Comparison of ENCODE assay signal across 8 mouse cellular contexts in the genomic region with DNA sequence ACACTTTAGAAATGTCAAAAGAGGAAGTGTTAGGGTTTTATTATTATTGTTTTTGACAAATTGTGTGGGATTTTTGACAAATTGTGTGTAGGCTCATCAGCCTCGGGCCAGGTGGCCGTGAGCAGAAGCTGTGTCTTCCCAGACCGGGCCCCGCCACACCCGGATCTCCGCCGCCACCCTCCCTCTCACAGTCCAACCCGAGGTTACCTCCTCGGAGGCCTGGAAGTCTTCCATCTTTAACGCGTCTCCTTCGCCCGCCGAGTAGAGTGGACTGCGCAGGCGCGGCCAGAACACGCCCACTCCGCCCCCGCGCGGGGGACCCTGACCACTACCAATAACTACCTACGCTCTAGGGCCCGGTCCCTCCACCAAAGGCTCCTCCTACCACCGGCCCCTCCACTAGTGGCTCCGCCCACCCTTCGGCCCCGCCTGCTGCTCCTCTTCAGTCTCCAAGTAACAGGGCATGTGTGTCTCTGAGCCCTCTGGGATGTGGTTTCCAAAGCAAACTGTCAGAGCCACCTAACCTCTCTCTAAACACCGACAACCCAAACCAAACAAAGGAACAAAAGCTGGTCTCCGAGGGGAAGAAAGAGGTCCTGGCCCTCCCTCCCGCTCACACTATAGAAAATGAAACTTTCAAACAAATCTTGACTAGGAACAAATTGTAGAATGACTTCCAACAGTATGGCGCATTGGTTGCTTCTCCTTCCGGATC. TPM values are rescaled to one million over a fixed set of nuclear protein-coding genes. Genes with fewer than 3 reads are reported as not detected.
DNase-seq lines count a peak whose midpoint lies in the region; ATAC-seq and TF ChIP-seq lines count a peak whose summit lies in the region.
"Not testable (repeated sequence)": the region's sequence is repeated elsewhere in the genome, so short reads cannot be mapped to it uniquely, and the experiment has no call there.

A gene (minus strand): TSS at position 334 of the 715 bp plus-strand sequence.

- TF ChIP-seq CTCF in bone marrow, adult 2 months (IDR thresholded peaks at IDR 0.05; ENCODE audit: control insufficient read depth, insufficient read depth, low read length), result not testable (repeated sequence)

- DNase-seq in B cell, adult 2 months, result peak; percentile 81 to 83
- DNase-seq in limb, embryonic 14.5 days (ENCODE audit: low spot score), result not testable (repeated sequence)
- peak; percentile 40 for DNase-seq in midbrain, embryonic 14.5 days
- peak; percentile 73 to 74 for DNase-seq in spleen, adult 18-20 months

- 1% methylated on average over 24 of the region's 33 CpGs for WGBS in bone marrow, adult 2 months
- 4% methylated on average over 22 of the region's 33 CpGs for WGBS in heart, embryonic 12.5 days
- WGBS in kidney, embryonic 15.5 days, result 4% methylated on average over 24 of the region's 33 CpGs
- 7% methylated on average over 15 of the region's 33 CpGs for WGBS in limb, embryonic 14.5 days
- 2% methylated on average over 22 of the region's 33 CpGs for WGBS in midbrain, embryonic 14.5 days

- peak; percentile 97 for ATAC-seq in heart, embryonic 12.5 days (ENCODE audit: insufficient number of reproducible peaks, low FRiP score)
- peak; percentile 97 for ATAC-seq in kidney, embryonic 15.5 days (replicated peaks; ENCODE audit: low FRiP score)
- peak; percentile 95 for ATAC-seq in limb, embryonic 14.5 days (ENCODE audit: low FRiP score, low read depth)
- peak; percentile 92 for ATAC-seq in midbrain, embryonic 14.5 days (ENCODE audit: low FRiP score, low TSS enrichment)

- peak within 1 kb of the TSS; percentile 66 for H3K4me2 ChIP-seq in heart, embryonic 12.5 days
- H3K4me2 ChIP-seq in kidney, embryonic 15.5 days, result peak within 1 kb of the TSS; percentile 58
- H3K4me2 ChIP-seq in limb, embryonic 14.5 days (replicated peaks; ENCODE audit: low read depth, low read length, severe bottlenecking), result peak within 1 kb of the TSS; percentile 43
- peak within 1 kb of the TSS; percentile 47 for H3K4me2 ChIP-seq in midbrain, embryonic 14.5 days (ENCODE audit: low read length)

- not testable (repeated sequence) for H3K27me3 ChIP-seq in erythroblast, embryonic 14.5 days (ENCODE audit: control insufficient read depth); heart, embryonic 12.5 days (replicated peaks); kidney, embryonic 15.5 days; limb, embryonic 14.5 days (ENCODE audit: control insufficient read depth, insufficient read depth, low read length); midbrain, embryonic 14.5 days (ENCODE audit: control insufficient read depth, insufficient read depth, low read length)

- H3K9ac ChIP-seq in heart, embryonic 12.5 days, result peak within 1 kb of the TSS; percentile 85
- peak within 1 kb of the TSS; percentile 57 for H3K9ac ChIP-seq in kidney, embryonic 15.5 days
- H3K9ac ChIP-seq in limb, embryonic 14.5 days (ENCODE audit: low read depth, low read length, severe bottlenecking), result peak within 1 kb of the TSS; percentile 69
- H3K9ac ChIP-seq in midbrain, embryonic 14.5 days (replicated peaks; ENCODE audit: low read length), result peak within 1 kb of the TSS; percentile 49; the same call in 1 of the 2 replicates

- peak within 1 kb of the TSS; percentile 74 for H3K4me3 ChIP-seq in bone marrow, adult 2 months (replicated peaks; ENCODE audit: control insufficient read depth, low read depth, low read length)
- peak within 1 kb of the TSS; percentile 66 for H3K4me3 ChIP-seq in erythroblast, embryonic 14.5 days (replicated peaks)
- peak within 1 kb of the TSS; percentile 62 for H3K4me3 ChIP-seq in heart, embryonic 12.5 days
- H3K4me3 ChIP-seq in kidney, embryonic 15.5 days (replicated peaks), result peak within 1 kb of the TSS; percentile 61
- peak within 1 kb of the TSS; percentile 50 for H3K4me3 ChIP-seq in limb, embryonic 14.5 days (replicated peaks; ENCODE audit: low read length)
- peak within 1 kb of the TSS; percentile 42 for H3K4me3 ChIP-seq in midbrain, embryonic 14.5 days (replicated peaks; ENCODE audit: low read depth, low read length)

- H3K36me3 ChIP-seq in erythroblast, embryonic 14.5 days (ENCODE audit: control insufficient read depth); heart, embryonic 12.5 days; kidney, embryonic 15.5 days; limb, embryonic 14.5 days (ENCODE audit: control insufficient read depth, insufficient read depth, low read length); midbrain, embryonic 14.5 days (ENCODE audit: control insufficient read depth, insufficient read depth, low read length): not testable (repeated sequence)

- not testable (repeated sequence) for H3K9me3 ChIP-seq in erythroblast, embryonic 14.5 days (ENCODE audit: control insufficient read depth, low read length); heart, embryonic 12.5 days (replicated peaks); kidney, embryonic 15.5 days (replicated peaks); limb, embryonic 14.5 days (ENCODE audit: control insufficient read depth, low read length); midbrain, embryonic 14.5 days (ENCODE audit: control insufficient read depth, low read length)

- TF ChIP-seq POLR2A in bone marrow, adult 2 months (IDR thresholded peaks at IDR 0.05; ENCODE audit: borderline replicate concordance, control insufficient read depth, low read depth, low read length); limb, embryonic 14.5 days (IDR thresholded peaks at IDR 0.05; ENCODE audit: borderline replicate concordance, extremely low read depth, insufficient read depth, insufficient read length): not testable (repeated sequence)

- not testable (repeated sequence) for H3K4me1 ChIP-seq in bone marrow, adult 2 months (ENCODE audit: control insufficient read depth, insufficient read depth, low read length); erythroblast, embryonic 14.5 days (ENCODE audit: control insufficient read depth); heart, embryonic 12.5 days (replicated peaks); kidney, embryonic 15.5 days; limb, embryonic 14.5 days (ENCODE audit: control insufficient read depth, insufficient read depth, low read length); midbrain, embryonic 14.5 days (ENCODE audit: control insufficient read depth, insufficient read depth, low read length)

- H3K27ac ChIP-seq in bone marrow, adult 2 months (ENCODE audit: control insufficient read depth, insufficient read depth, low read depth, low read length, poor library complexity), result peak within 1 kb of the TSS; percentile 91
- peak within 1 kb of the TSS; percentile 73; the same call in 1 of the 2 replicates for H3K27ac ChIP-seq in heart, embryonic 12.5 days (ENCODE audit: poor library complexity, severe bottlenecking)
- peak within 1 kb of the TSS; percentile 78 for H3K27ac ChIP-seq in kidney, embryonic 15.5 days
- H3K27ac ChIP-seq in limb, embryonic 14.5 days (replicated peaks; ENCODE audit: low read depth, low read length), result peak within 1 kb of the TSS; percentile 72
- peak within 1 kb of the TSS; percentile 91 for H3K27ac ChIP-seq in midbrain, embryonic 14.5 days (replicated peaks; ENCODE audit: low read depth, low read length)

RNA-seq across cellular contexts. Expression of the gene that starts here (rescaled TPM):
- 11.6 and 31.7 TPM in 2 replicates for polyA plus RNA-seq in bone marrow, adult 2 months (2011; ENCODE audit: insufficient read depth, insufficient read length, low replicate concordance, missing spikeins)
- 0.26 and 0.52 TPM in 2 replicates for polyA plus RNA-seq in erythroblast, embryonic 14.5 days (2012)
- 215 and 226 TPM in 2 replicates for polyA plus RNA-seq in heart, embryonic 12.5 days (2016; fragmentation: Nextera tagmentation; extraction: Ambion mirVana)
- 234 and 259 TPM in 2 replicates for polyA plus RNA-seq in kidney, embryonic 15.5 days (2015; fragmentation: Nextera tagmentation; extraction: Ambion mirVana)
- polyA plus RNA-seq in limb, embryonic 14.5 days (2012; rRNA removed), result 197 and 228 TPM in 2 replicates
- polyA plus RNA-seq in limb, embryonic 14.5 days (2014; fragmentation: Nextera tagmentation; extraction: Ambion mirVana), result 242 and 248 TPM in 2 replicates
- polyA plus RNA-seq in midbrain, embryonic 14.5 days (2014; fragmentation: Nextera tagmentation; extraction: Ambion mirVana), result 370 and 378 TPM in 2 replicates
